Mouse (Mus musculus) midbrain, embryonic 10.5 days (tissue): Measurements from ENCODE around the gene Olfr944. TPM values are rescaled to one million over a fixed set of nuclear protein-coding genes. Genes with fewer than 3 reads are reported as not detected.

Experiments
- DNase-seq: peaks from one replicate; pipeline ENCODE4 v3.0.0-alpha.2; 2017; ENCODE audit warnings: low spot score
- H3K27ac ChIP-seq: fragments of 300-500 bp; sonication (generic); replicated peaks from 2 replicates; pipeline ENCODE4 v1.5.1; 2016; ENCODE audit warnings: mild to moderate bottlenecking
- H3K27me3 ChIP-seq: fragments of 300-500 bp; sonication (generic); 2 replicates; pipeline ENCODE4 v1.6.1; 2016; ENCODE audit warnings: low read depth, mild to moderate bottlenecking; ENCODE audit not compliant: poor library complexity, severe bottlenecking
- H3K36me3 ChIP-seq: fragments of 300-500 bp; sonication (generic); 2 replicates; pipeline ENCODE4 v1.6.1; 2016; ENCODE audit warnings: mild to moderate bottlenecking, moderate library complexity
- H3K4me1 ChIP-seq: fragments of 300-500 bp; sonication (generic); 2 replicates; pipeline ENCODE4 v1.6.1; 2016
- H3K4me3 ChIP-seq: fragments of 300-500 bp; sonication (generic); 2 replicates; pipeline ENCODE4 v1.5.1; 2016; ENCODE audit warnings: mild to moderate bottlenecking, moderate library complexity
- H3K9me3 ChIP-seq: fragments of 300-500 bp; sonication (generic); replicated peaks from 2 replicates; pipeline ENCODE4 v1.6.1; 2016; ENCODE audit warnings: mild to moderate bottlenecking
- WGBS: fragments of 180-500 bp; shearing (Covaris S2); methylation state at CpG from one replicate; pipeline ENCODE4 v1.1.7; 2016; 5-methylcytosine and 5-hydroxymethylcytosine counted together
- polyA plus RNA-seq: library from polyadenylated mRNA; unstranded; fragments of >200 nt; fragmentation: Nextera tagmentation; extraction: Ambion mirVana; gene quantifications from 2 replicates; pipeline ENCODE4 v1.2.1, GENCODE M21; 2016

Olfr944 gene
- not detected in 2 replicates for polyA plus RNA-seq

- Histone ChIP-seq H3K27ac (no peak within 1 kb of the TSS), H3K9me3 (no peaks in the 10 kb centered on the region), H3K4me1 (no peaks in the 10 kb centered on the region), H3K4me3 (no peak within 1 kb of the TSS), H3K36me3 (no peaks in the 10 kb centered on the region), H3K27me3 (no peaks in the 10 kb centered on the region)
- DNase-seq = no peak
Observed at GRCm38 (mm10) chr9:39201620-39202019, at the start of gene Olfr944. Gene Olfr944, plus strand, starts transcription at chr9:39201920.

GRCm38 (mm10) chr9:39152401-39152800 is 49.3 kb upstream of the Olfr944 start:
- Histone ChIP-seq H3K4me1 (no peaks in the 10 kb centered on the region), H3K36me3 (no peaks in the 10 kb centered on the region), H3K27ac (no peak overlapping the region), H3K4me3 (no peak overlapping the region), H3K9me3 (no peaks in the 10 kb centered on the region), H3K27me3 (no peaks in the 10 kb centered on the region)
- WGBS = 64% methylated on average over 1 of the region's 1 CpGs
- no peak for DNase-seq

GRCm38 (mm10) chr9:39166004-39166403 is 35.7 kb upstream of the Olfr944 start, which contains the start of gene Olfr943:
Gene Olfr943, plus strand, starts transcription at chr9:39166304.
- no peaks in the 10 kb centered on the region for H3K27me3 ChIP-seq
- no peak for DNase-seq
- H3K9me3 ChIP-seq = peaks cover 18% of the 10 kb centered on the region
- WGBS = 92% methylated on average over 5 of the region's 5 CpGs
- no peak within 1 kb of the TSS for H3K27ac ChIP-seq
- no peaks in the 10 kb centered on the region for H3K36me3 ChIP-seq
- no peak within 1 kb of the TSS for H3K4me3 ChIP-seq
- H3K4me1 ChIP-seq = no peaks in the 10 kb centered on the region

- 90% methylated on average over 1 of the region's 1 CpGs for WGBS
- DNase-seq = no peak
- H3K27ac ChIP-seq = no peak within 1 kb of the TSS
- H3K36me3 ChIP-seq = no peaks in the 10 kb centered on the region
- H3K4me3 ChIP-seq = no peak within 1 kb of the TSS
- H3K27me3 ChIP-seq = no peaks in the 10 kb centered on the region
- no peaks in the 10 kb centered on the region for H3K9me3 ChIP-seq
- H3K4me1 ChIP-seq = no peaks in the 10 kb centered on the region
Observed at GRCm38 (mm10) chr9:39249894-39250293, 48.2 kb downstream of the Olfr944 start, which contains the start of gene Olfr1537. Gene Olfr1537, minus strand, starts transcription at chr9:39249994.

Other genes with a start within 250 kb of the Olfr944 start
- not detected in 2 replicates for gene Olfr933, start 229.6 kb upstream of the Olfr944 start, polyA plus RNA-seq
- not detected in 2 replicates for gene Olfr934, start 213.6 kb upstream of the Olfr944 start, polyA plus RNA-seq
- gene Olfr935, start 202.2 kb upstream of the Olfr944 start, polyA plus RNA-seq = not detected in 2 replicates
- not detected in 2 replicates for gene Olfr146, start 178.5 kb upstream of the Olfr944 start, polyA plus RNA-seq
- not detected in 2 replicates for gene Olfr937, start 137.0 kb upstream of the Olfr944 start, polyA plus RNA-seq
- not detected in 2 replicates for gene Olfr938, start 123.0 kb upstream of the Olfr944 start, polyA plus RNA-seq
- not detected in 2 replicates for gene Olfr27, start 73.8 kb upstream of the Olfr944 start, polyA plus RNA-seq
- gene Olfr943, start 35.6 kb upstream of the Olfr944 start, polyA plus RNA-seq = not detected in 2 replicates
- not detected in 2 replicates for gene Olfr1537, start 48.1 kb downstream of the Olfr944 start, polyA plus RNA-seq
- gene Olfr945, start 74.9 kb downstream of the Olfr944 start, polyA plus RNA-seq = not detected in 2 replicates
- not detected in 2 replicates for gene Olfr948, start 124.1 kb downstream of the Olfr944 start, polyA plus RNA-seq
- not detected in 2 replicates for gene Olfr951, start 185.5 kb downstream of the Olfr944 start, polyA plus RNA-seq
- not detected in 2 replicates for gene Olfr952, start 225.2 kb downstream of the Olfr944 start, polyA plus RNA-seq